Mouse (Mus musculus) myocyte (in vitro differentiated cells): Measurements from ENCODE around the gene Gm10642. TPM values are rescaled to one million over a fixed set of nuclear protein-coding genes. Genes with fewer than 3 reads are reported as not detected.
A peak's percentile ranks its signal among the peaks of the same experiment; 100 is the strongest.

Experiments
- H3K27me3 ChIP-seq: one replicate; pipeline ENCODE4 v1.6.1; 2011; ENCODE audit not compliant: control insufficient read depth, insufficient read depth, insufficient read length
- H3K36me3 ChIP-seq: one replicate; pipeline ENCODE4 v1.6.1; 2011; ENCODE audit not compliant: control insufficient read depth, insufficient read depth
- H3K4me2 ChIP-seq: one replicate; pipeline ENCODE4 v1.6.1; 2011; ENCODE audit warnings: low read depth, control low read depth
- H3K4me3 ChIP-seq: one replicate; pipeline ENCODE4 v1.5.1; 2011; ENCODE audit warnings: mild to moderate bottlenecking, control low read depth, moderate library complexity
- H3K79me2 ChIP-seq: one replicate; pipeline ENCODE4 v1.6.1; 2011; ENCODE audit not compliant: control insufficient read depth, insufficient read depth
- H3ac ChIP-seq: one replicate; pipeline ENCODE4 v1.6.1; 2011; ENCODE audit not compliant: control insufficient read depth, insufficient read length
- CEBPB ChIP-seq: IDR thresholded peaks from 2 replicates; pipeline ENCODE4 v1.6.1; 2011; ENCODE audit warnings: mild to moderate bottlenecking, moderate library complexity; ENCODE audit not compliant: poor library complexity, insufficient read depth, severe bottlenecking
- E2F4 ChIP-seq: IDR thresholded peaks from one replicate; pipeline ENCODE4 v1.6.1; 2011; ENCODE audit warnings: mild to moderate bottlenecking, control low read depth, moderate library complexity; ENCODE audit not compliant: insufficient read depth
- MAX ChIP-seq: IDR thresholded peaks from one replicate; pipeline ENCODE4 v1.6.1; 2011; ENCODE audit warnings: low read depth, mild to moderate bottlenecking, control low read depth
- MYOD1 ChIP-seq, 3 experiments: IDR thresholded peaks; one replicate each; pipeline ENCODE4 v1.6.1; 2011; ENCODE audit warnings: control low read depth in 2 of 3, low read depth in 2 of 3, mild to moderate bottlenecking in 2 of 3, moderate library complexity in 1 of 3; ENCODE audit not compliant: insufficient read length in 2 of 3, control insufficient read depth in 1 of 3
- MYOG ChIP-seq, 3 experiments: IDR thresholded peaks; one replicate each; pipeline ENCODE4 v1.6.1; 2011; ENCODE audit warnings: control low read depth in 2 of 3, low read depth in 2 of 3, mild to moderate bottlenecking in 2 of 3; ENCODE audit not compliant: insufficient read length in 2 of 3, control insufficient read depth in 1 of 3, insufficient read depth in 1 of 3
- POLR2A ChIP-seq: IDR thresholded peaks from one replicate; pipeline ENCODE4 v1.6.1; 2011; ENCODE audit warnings: low read depth, mild to moderate bottlenecking, control low read depth, moderate library complexity; ENCODE audit not compliant: insufficient read length
- POLR2AphosphoS2 ChIP-seq: IDR thresholded peaks from one replicate; pipeline ENCODE4 v1.6.1; 2011; ENCODE audit warnings: low read depth, control low read depth; ENCODE audit not compliant: insufficient read length
- REST ChIP-seq: IDR thresholded peaks from one replicate; pipeline ENCODE4 v1.6.1; 2011; ENCODE audit warnings: mild to moderate bottlenecking, control low read depth, moderate library complexity; ENCODE audit not compliant: insufficient read depth, insufficient read length
- SRF ChIP-seq: IDR thresholded peaks from one replicate; pipeline ENCODE4 v1.6.1; 2011; ENCODE audit warnings: low read depth; ENCODE audit not compliant: control insufficient read depth, insufficient read length
- TCF12 ChIP-seq: IDR thresholded peaks from one replicate; pipeline ENCODE4 v1.6.1; 2011; ENCODE audit warnings: mild to moderate bottlenecking, control low read depth; ENCODE audit not compliant: poor library complexity, insufficient read depth, severe bottlenecking
- TCF3 ChIP-seq: IDR thresholded peaks from one replicate; pipeline ENCODE4 v1.6.1; 2011; ENCODE audit warnings: low read depth, control low read depth; ENCODE audit not compliant: insufficient read length
- USF1 ChIP-seq: IDR thresholded peaks from one replicate; pipeline ENCODE4 v1.6.1; 2011; ENCODE audit warnings: low read depth, mild to moderate bottlenecking, control low read depth, moderate library complexity
- polyA plus RNA-seq: library from polyadenylated mRNA; unstranded; fragments of >200 nt; fragmentation: generic; extraction: Trizol; gene quantifications from one replicate; pipeline ENCODE4 v1.2.1, GENCODE M21; 2012; ENCODE audit warnings: missing spikeins

The Gm10642 gene
- polyA plus RNA-seq, 1 experiment, result 0.48 TPM

GRCm38 (mm10) chr9:70689926-70690325 lies 33.9 kb downstream of the Gm10642 start:
- Histone ChIP-seq H3ac (no peak overlapping the region), H3K4me3 (no peak overlapping the region), H3K4me2 (no peak overlapping the region), H3K36me3 (no peaks in the 10 kb centered on the region), H3K79me2 (peaks cover 89% of the 10 kb centered on the region), H3K27me3 (no peaks in the 10 kb centered on the region)
- no peak for TF ChIP-seq POLR2A
- no peak for TF ChIP-seq SRF
- no peak for TF ChIP-seq MYOG (IDR thresholded peaks at IDR 0.05; ENCODE audit: control insufficient read depth in 1 of 3, insufficient read depth in 1 of 3, insufficient read length in 2 of 3, low read depth in 2 of 3)
- no peak for TF ChIP-seq MAX
- no peak for TF ChIP-seq MYOD1 (IDR thresholded peaks at IDR 0.05; ENCODE audit: control insufficient read depth in 1 of 3, insufficient read length in 2 of 3, low read depth in 2 of 3)
- no peak for TF ChIP-seq POLR2AphosphoS2
- TF ChIP-seq E2F4, result no peak

- H3K4me2 ChIP-seq, result no peak overlapping the region
- TF ChIP-seq E2F4, result no peak
- no peak for TF ChIP-seq POLR2AphosphoS2
- TF ChIP-seq TCF3, result no peak
- TF ChIP-seq USF1, result no peak
- no peak for TF ChIP-seq POLR2A
- TF ChIP-seq REST, result no peak
- TF ChIP-seq SRF, result no peak
- TF ChIP-seq MAX, result no peak
Observed at GRCm38 (mm10) chr9:70690579-70690978, 34.5 kb downstream of the Gm10642 start.

GRCm38 (mm10) chr9:70691772-70692693 lies 36.0 kb downstream of the Gm10642 start:
- Histone ChIP-seq H3K4me3 (no peak overlapping the region), H3ac (no peak overlapping the region), H3K27me3 (no peaks in the 10 kb centered on the region), H3K36me3 (no peaks in the 10 kb centered on the region), H3K79me2 (peaks cover 89% of the 10 kb centered on the region), H3K4me2 (peak overlapping the region; percentile 19)
- TF ChIP-seq CEBPB (0 out of 2 replicates have a peak, but pooled peaks have one; percentile 22), MYOG (IDR thresholded peaks at IDR 0.05; ENCODE audit: control insufficient read depth in 1 of 3, insufficient read depth in 1 of 3, insufficient read length in 2 of 3, low read depth in 2 of 3) (no peak)

More at GRCm38 (mm10) chr9:70690579-70690978, 34.5 kb downstream of the Gm10642 start:
- H3K79me2 ChIP-seq, result peaks cover 89% of the 10 kb centered on the region
- no peaks in the 10 kb centered on the region for H3K27me3 ChIP-seq
- H3K4me3 ChIP-seq, result no peak overlapping the region
- H3K36me3 ChIP-seq, result no peaks in the 10 kb centered on the region
- H3ac ChIP-seq, result no peak overlapping the region

- no peak overlapping the region for H3K4me3 ChIP-seq
- H3K79me2 ChIP-seq, result peaks cover 96% of the 10 kb centered on the region
- H3K27me3 ChIP-seq, result no peaks in the 10 kb centered on the region
- no peak overlapping the region for H3ac ChIP-seq
- TF ChIP-seq TCF12 (no peak), USF1 (no peak)
- no peak overlapping the region for H3K4me2 ChIP-seq
- no peaks in the 10 kb centered on the region for H3K36me3 ChIP-seq
Observed at GRCm38 (mm10) chr9:70695723-70696122, 39.7 kb downstream of the Gm10642 start.

GRCm38 (mm10) chr9:70698090-70698489 lies 42.0 kb downstream of the Gm10642 start:
- H3K27me3 ChIP-seq, result no peaks in the 10 kb centered on the region

More at GRCm38 (mm10) chr9:70698090-70698489, 42.0 kb downstream of the Gm10642 start:
- H3ac ChIP-seq, result no peak overlapping the region
- no peak overlapping the region for H3K4me3 ChIP-seq
- no peak overlapping the region for H3K4me2 ChIP-seq
- H3K36me3 ChIP-seq, result no peaks in the 10 kb centered on the region
- peaks cover 84% of the 10 kb centered on the region for H3K79me2 ChIP-seq
- TF ChIP-seq TCF12 (no peak), REST (no peak), CEBPB (no peak), POLR2A (no peak), USF1 (no peak), MYOG (IDR thresholded peaks at IDR 0.05; ENCODE audit: control insufficient read depth in 1 of 3, insufficient read depth in 1 of 3, insufficient read length in 2 of 3, low read depth in 2 of 3) (no peak), POLR2AphosphoS2 (no peak), E2F4 (no peak), MAX (no peak), SRF (no peak), TCF3 (no peak), MYOD1 (IDR thresholded peaks at IDR 0.05; ENCODE audit: control insufficient read depth in 1 of 3, insufficient read length in 2 of 3, low read depth in 2 of 3) (no peak)
